Mouse (Mus musculus) E14TG2a.4 (cell line): ENCODE data around the gene Cyp2j13.
A peak's percentile ranks its signal among the peaks of the same experiment; 100 is the strongest.
"Not testable (repeated sequence)": the region's sequence is repeated elsewhere in the genome, so short reads cannot be mapped to it uniquely, and the experiment has no call there.

ENCODE experiments used
- H3K27me3 ChIP-seq: 2 replicates; pipeline ENCODE4 v1.6.1; 2014; ENCODE audit warnings: low read length, control low read depth; ENCODE audit not compliant: insufficient read depth
- H3K36me3 ChIP-seq: 2 replicates; pipeline ENCODE4 v1.6.1; 2014; ENCODE audit warnings: low read length, control low read depth; ENCODE audit not compliant: insufficient read depth
- H3K4me1 ChIP-seq: replicated peaks from 2 replicates; pipeline ENCODE4 v1.6.1; 2014; ENCODE audit warnings: low read depth, low read length, control low read depth
- H3K4me3 ChIP-seq: replicated peaks from 2 replicates; pipeline ENCODE4 v1.5.1; 2014; ENCODE audit warnings: mild to moderate bottlenecking, low read length
- H3K9me3 ChIP-seq: 2 replicates; pipeline ENCODE4 v1.6.1; 2014; ENCODE audit warnings: low read length, control low read depth
- CTCF ChIP-seq: conservative IDR thresholded peaks from 2 replicates; pipeline ENCODE4 v1.5.1; 2014; ENCODE audit warnings: low read length
- NANOG ChIP-seq: IDR thresholded peaks from 2 replicates; pipeline ENCODE4 v1.6.1; 2014; ENCODE audit warnings: borderline replicate concordance, low read length, mixed read lengths
- POU5F1 ChIP-seq: IDR thresholded peaks from 2 replicates; pipeline ENCODE4 v1.6.1; 2014; ENCODE audit warnings: low read length, borderline replicate concordance

Cyp2j13 gene

GRCm38 (mm10) chr4:96077261-96078125 is at the start of gene Cyp2j13:
TSS of gene Cyp2j13 (minus strand) at chr4:96077546.
- Histone ChIP-seq H3K9me3 (no peaks in the 10 kb centered on the region), H3K27me3 (peaks cover 4% of the 10 kb centered on the region; the same call in 1 of the 2 replicates), H3K4me1 (peaks cover 10% of the 10 kb centered on the region; the same call in 1 of the 2 replicates), H3K36me3 (no peaks in the 10 kb centered on the region), H3K4me3 (peak within 1 kb of the TSS; percentile 68)
- TF ChIP-seq POU5F1: no peak
- no peak for TF ChIP-seq CTCF
- no peak for TF ChIP-seq NANOG

GRCm38 (mm10) chr4:96096841-96097240 is 19.5 kb upstream of the Cyp2j13 start:
- no peaks in the 10 kb centered on the region for H3K4me1 ChIP-seq
- TF ChIP-seq POU5F1 (no peak), CTCF (no peak), NANOG (no peak)
- H3K4me3 ChIP-seq: no peak overlapping the region
- H3K27me3 ChIP-seq: no peaks in the 10 kb centered on the region
- no peaks in the 10 kb centered on the region for H3K9me3 ChIP-seq
- no peaks in the 10 kb centered on the region for H3K36me3 ChIP-seq

- Histone ChIP-seq H3K27me3 (no peaks in the 10 kb centered on the region), H3K4me1 (peaks cover 19% of the 10 kb centered on the region), H3K9me3 (peaks cover 13% of the 10 kb centered on the region), H3K4me3 (no peak overlapping the region), H3K36me3 (peaks cover 5% of the 10 kb centered on the region; the same call in 1 of the 2 replicates)
- TF ChIP-seq CTCF (no peak), NANOG (no peak), POU5F1 (no peak)
Measured at GRCm38 (mm10) chr4:96091869-96092268, 14.5 kb upstream of the Cyp2j13 start.

- not testable (repeated sequence) for H3K27me3 ChIP-seq, H3K36me3 ChIP-seq, H3K4me3 ChIP-seq
- H3K9me3 ChIP-seq: peaks cover 13% of the 10 kb centered on the region
- H3K4me1 ChIP-seq: peaks cover 19% of the 10 kb centered on the region
- TF ChIP-seq POU5F1: peak; percentile 92
- TF ChIP-seq NANOG: peak; percentile 35; the same call in 1 of the 2 replicates
Measured at GRCm38 (mm10) chr4:96089356-96090048, 12.2 kb upstream of the Cyp2j13 start.

- TF ChIP-seq POU5F1 (no peak), CTCF (no peak), NANOG (no peak)
- no peaks in the 10 kb centered on the region for H3K9me3 ChIP-seq
- H3K36me3 ChIP-seq: no peaks in the 10 kb centered on the region
Measured at GRCm38 (mm10) chr4:96078308-96078707, 962 bp upstream of the Cyp2j13 start.

GRCm38 (mm10) chr4:96062045-96062444 is 15.3 kb downstream of the Cyp2j13 start:
- Histone ChIP-seq H3K36me3 (no peaks in the 10 kb centered on the region), H3K27me3 (no peaks in the 10 kb centered on the region), H3K4me1 (no peaks in the 10 kb centered on the region), H3K9me3 (peaks cover 18% of the 10 kb centered on the region), H3K4me3 (no peak overlapping the region)
- no peak for TF ChIP-seq CTCF
- TF ChIP-seq POU5F1: no peak
- TF ChIP-seq NANOG: no peak

More at GRCm38 (mm10) chr4:96078308-96078707, 962 bp upstream of the Cyp2j13 start:
- no peak overlapping the region for H3K4me3 ChIP-seq
- H3K4me1 ChIP-seq: peaks cover 10% of the 10 kb centered on the region; the same call in 1 of the 2 replicates
- H3K27me3 ChIP-seq: peaks cover 4% of the 10 kb centered on the region; the same call in 1 of the 2 replicates

- TF ChIP-seq POU5F1 (no peak), NANOG (no peak), CTCF (no peak)
- peaks cover 3% of the 10 kb centered on the region; the same call in 1 of the 2 replicates for H3K36me3 ChIP-seq
- no peaks in the 10 kb centered on the region for H3K4me1 ChIP-seq
- H3K9me3 ChIP-seq: peaks cover 33% of the 10 kb centered on the region
- no peaks in the 10 kb centered on the region for H3K27me3 ChIP-seq
- no peak overlapping the region for H3K4me3 ChIP-seq
Measured at GRCm38 (mm10) chr4:96060106-96060505, 17.2 kb downstream of the Cyp2j13 start.

GRCm38 (mm10) chr4:96028412-96028811 is 48.9 kb downstream of the Cyp2j13 start:
- H3K9me3 ChIP-seq: no peaks in the 10 kb centered on the region
- TF ChIP-seq NANOG (no peak), POU5F1 (no peak), CTCF (no peak)
- no peak overlapping the region for H3K4me3 ChIP-seq
- peaks cover 10% of the 10 kb centered on the region for H3K36me3 ChIP-seq
- no peaks in the 10 kb centered on the region for H3K4me1 ChIP-seq
- H3K27me3 ChIP-seq: no peaks in the 10 kb centered on the region
